Mouse (Mus musculus): ENCODE data around the gene Map3k1. TPM values are rescaled to one million over a fixed set of nuclear protein-coding genes. Genes with fewer than 3 reads are reported as not detected.

The Map3k1 gene
- 36.1 and 38.5 TPM in 2 replicates for total RNA-seq (2017)

- no peak; the same call in 1 of the 2 replicates for ATAC-seq (replicated peaks; ENCODE audit: low read depth, poor library complexity, severe bottlenecking)
Measured at GRCm38 (mm10) chr13:111808637-111809465, at the start of gene Map3k1. Map3k1 (minus strand) TSS chr13:111808993.

- ATAC-seq (replicated peaks; ENCODE audit: low read depth, poor library complexity, severe bottlenecking) = no peak
Measured at GRCm38 (mm10) chr13:111856786-111857455, 48.1 kb upstream of the Map3k1 start.

- ATAC-seq (replicated peaks; ENCODE audit: low read depth, poor library complexity, severe bottlenecking) = no peak
Measured at GRCm38 (mm10) chr13:111856232-111856631, 47.4 kb upstream of the Map3k1 start.

GRCm38 (mm10) chr13:111852451-111853224, 43.8 kb upstream of the Map3k1 start:
- no peak for ATAC-seq (replicated peaks; ENCODE audit: low read depth, poor library complexity, severe bottlenecking)

GRCm38 (mm10) chr13:111850046-111850837, 41.4 kb upstream of the Map3k1 start:
- no peak for ATAC-seq (replicated peaks; ENCODE audit: low read depth, poor library complexity, severe bottlenecking)

- ATAC-seq (replicated peaks; ENCODE audit: low read depth, poor library complexity, severe bottlenecking) = no peak
Measured at GRCm38 (mm10) chr13:111845471-111845870, 36.7 kb upstream of the Map3k1 start.

- no peak for ATAC-seq (replicated peaks; ENCODE audit: low read depth, poor library complexity, severe bottlenecking)
Measured at GRCm38 (mm10) chr13:111844313-111844712, 35.5 kb upstream of the Map3k1 start.

GRCm38 (mm10) chr13:111835787-111836186, 27.0 kb upstream of the Map3k1 start:
- no peak for ATAC-seq (replicated peaks; ENCODE audit: low read depth, poor library complexity, severe bottlenecking)

GRCm38 (mm10) chr13:111834613-111835012, 25.8 kb upstream of the Map3k1 start:
- no peak for ATAC-seq (replicated peaks; ENCODE audit: low read depth, poor library complexity, severe bottlenecking)

- no peak for ATAC-seq (replicated peaks; ENCODE audit: low read depth, poor library complexity, severe bottlenecking)
Measured at GRCm38 (mm10) chr13:111829473-111829872, 20.7 kb upstream of the Map3k1 start.

GRCm38 (mm10) chr13:111827481-111827880, 18.7 kb upstream of the Map3k1 start:
- no peak for ATAC-seq (replicated peaks; ENCODE audit: low read depth, poor library complexity, severe bottlenecking)

- 0 out of 2 replicates have a peak, but pooled peaks have one; percentile 22 for ATAC-seq (replicated peaks; ENCODE audit: low read depth, poor library complexity, severe bottlenecking)
Measured at GRCm38 (mm10) chr13:111824178-111824577, 15.4 kb upstream of the Map3k1 start.

GRCm38 (mm10) chr13:111821727-111822375, 13.1 kb upstream of the Map3k1 start:
- no peak for ATAC-seq (replicated peaks; ENCODE audit: low read depth, poor library complexity, severe bottlenecking)

GRCm38 (mm10) chr13:111819618-111820385, 11.0 kb upstream of the Map3k1 start:
- no peak for ATAC-seq (replicated peaks; ENCODE audit: low read depth, poor library complexity, severe bottlenecking)

GRCm38 (mm10) chr13:111819106-111819505, 10.3 kb upstream of the Map3k1 start:
- no peak for ATAC-seq (replicated peaks; ENCODE audit: low read depth, poor library complexity, severe bottlenecking)

- peak; percentile 90 for ATAC-seq (replicated peaks; ENCODE audit: low read depth, poor library complexity, severe bottlenecking)
Measured at GRCm38 (mm10) chr13:111818216-111818903, 9.6 kb upstream of the Map3k1 start.

- no peak for ATAC-seq (replicated peaks; ENCODE audit: low read depth, poor library complexity, severe bottlenecking)
Measured at GRCm38 (mm10) chr13:111817773-111818172, 9.0 kb upstream of the Map3k1 start.

- no peak for ATAC-seq (replicated peaks; ENCODE audit: low read depth, poor library complexity, severe bottlenecking)
Measured at GRCm38 (mm10) chr13:111816431-111816830, 7.6 kb upstream of the Map3k1 start.

Data from common myeloid progenitor, adult 5-6 weeks (primary cell).